Mouse (Mus musculus) CH12.LX (cell line): Measurements from ENCODE around the gene Fam20b.

Source experiments
- CTCF ChIP-seq, 2 experiments: IDR thresholded peaks in 1 of 2; conservative IDR thresholded peaks in 1 of 2; 2 replicates each; pipeline ENCODE4 v1.5.1; 2011 to 2012; ENCODE audit warnings: low read depth in 2 of 2, low read length in 2 of 2, improper control_type of control experiment in 1 of 2, inconsistent platforms in 1 of 2, mild to moderate bottlenecking in 1 of 2, moderate library complexity in 1 of 2
- EP300 ChIP-seq: IDR thresholded peaks from 2 replicates; pipeline ENCODE4 v1.6.1; 2011; ENCODE audit warnings: low read length, improper control_type of control experiment
- ETS1 ChIP-seq: conservative IDR thresholded peaks from 2 replicates; pipeline ENCODE4 v1.6.1; 2012; ENCODE audit warnings: low read depth, mild to moderate bottlenecking, inconsistent platforms, low read length, improper control_type of control experiment, moderate library complexity
- HCFC1 ChIP-seq: IDR thresholded peaks from 2 replicates; pipeline ENCODE4 v1.6.1; 2012; ENCODE audit warnings: low read depth, mild to moderate bottlenecking, inconsistent platforms, low read length, improper control_type of control experiment
- JUND ChIP-seq: conservative IDR thresholded peaks from 2 replicates; pipeline ENCODE4 v1.6.1; 2011; ENCODE audit warnings: low read depth, low read length, improper control_type of control experiment
- MAFK ChIP-seq: IDR thresholded peaks from 2 replicates; pipeline ENCODE4 v1.6.1; 2011; ENCODE audit warnings: low read length, improper control_type of control experiment; ENCODE audit not compliant: insufficient replicate concordance
- NELFE ChIP-seq: IDR thresholded peaks from 2 replicates; pipeline ENCODE4 v1.6.1; 2011; ENCODE audit warnings: low read depth, low read length, improper control_type of control experiment
- POLR2AphosphoS2 ChIP-seq: IDR thresholded peaks from 2 replicates; pipeline ENCODE4 v1.6.1; 2011; ENCODE audit warnings: low read depth, low read length, improper control_type of control experiment
- ZKSCAN1 ChIP-seq: IDR thresholded peaks from 2 replicates; pipeline ENCODE4 v1.6.1; 2012; ENCODE audit warnings: low read depth, inconsistent platforms, low read length, improper control_type of control experiment, borderline replicate concordance

DNA sequence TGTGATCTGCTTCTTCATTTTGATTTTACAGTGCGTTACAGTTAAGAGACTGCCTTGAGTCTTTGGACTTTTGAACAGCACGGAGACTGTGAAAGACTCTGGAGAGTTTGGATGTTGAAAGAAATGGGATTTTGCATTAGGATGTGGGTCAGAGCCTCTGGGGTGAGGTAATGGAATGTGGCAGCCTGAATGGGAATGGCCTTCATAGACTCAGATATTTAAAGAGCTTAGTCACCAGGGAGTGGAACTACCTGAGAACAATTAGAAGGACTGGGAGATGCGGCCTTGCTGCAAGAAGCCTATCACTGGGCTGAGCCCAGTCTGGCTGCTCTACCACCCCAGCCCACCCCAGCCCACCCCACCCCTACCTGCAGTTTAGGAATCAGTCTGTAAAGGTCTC is 41.7 kb downstream of the Fam20b start:
- TF ChIP-seq JUND = no peak
- no peak for TF ChIP-seq CTCF (conservative IDR thresholded peaks at IDR 0.05 in 1 of 2, IDR thresholded peaks at IDR 0.05 in 1 of 2; ENCODE audit: low read depth in 2 of 2, low read length in 2 of 2)
- TF ChIP-seq MAFK = no peak
- TF ChIP-seq POLR2AphosphoS2 = no peak
- TF ChIP-seq ETS1 = no peak
- no peak for TF ChIP-seq EP300
- no peak for TF ChIP-seq NELFE
- TF ChIP-seq ZKSCAN1 = no peak
- no peak for TF ChIP-seq HCFC1
